Mouse (Mus musculus) heart, embryonic 10.5 days (tissue): ENCODE data around the gene Srms. TPM values are rescaled to one million over a fixed set of nuclear protein-coding genes. Genes with fewer than 3 reads are reported as not detected.

ENCODE experiments used
- DNase-seq: peaks from one replicate; pipeline ENCODE4 v3.0.0-alpha.2; 2017; ENCODE audit warnings: low spot score
- H3K27ac ChIP-seq: fragments of 300-500 bp; sonication (generic); 2 replicates; pipeline ENCODE4 v1.5.1; 2016; ENCODE audit warnings: mild to moderate bottlenecking
- H3K27me3 ChIP-seq: fragments of 300-500 bp; sonication (generic); 2 replicates; pipeline ENCODE4 v1.6.1; 2016; ENCODE audit warnings: mild to moderate bottlenecking; ENCODE audit not compliant: poor library complexity, insufficient read depth, severe bottlenecking
- H3K36me3 ChIP-seq: fragments of 300-500 bp; sonication (generic); 2 replicates; pipeline ENCODE4 v1.6.1; 2016; ENCODE audit warnings: mild to moderate bottlenecking, moderate library complexity
- H3K4me1 ChIP-seq: fragments of 300-500 bp; sonication (generic); 2 replicates; pipeline ENCODE4 v1.6.1; 2016; ENCODE audit warnings: mild to moderate bottlenecking
- H3K4me3 ChIP-seq: fragments of 300-500 bp; sonication (generic); 2 replicates; pipeline ENCODE4 v1.5.1; 2016; ENCODE audit warnings: mild to moderate bottlenecking, moderate library complexity
- H3K9me3 ChIP-seq: fragments of 300-500 bp; sonication (generic); 2 replicates; pipeline ENCODE4 v1.6.1; 2016; ENCODE audit warnings: mild to moderate bottlenecking, moderate library complexity
- WGBS: fragments of 180-500 bp; shearing (Covaris S2); methylation state at CpG from one replicate; pipeline ENCODE4 v1.1.7; 2016; 5-methylcytosine and 5-hydroxymethylcytosine counted together
- polyA plus RNA-seq: library from polyadenylated mRNA; unstranded; fragments of >200 nt; fragmentation: Nextera tagmentation; extraction: Ambion mirVana; gene quantifications from 2 replicates; pipeline ENCODE4 v1.2.1, GENCODE M21; 2016

The Srms gene
- polyA plus RNA-seq, 1 experiment from 2014 or later = 0.79 TPM

DNA sequence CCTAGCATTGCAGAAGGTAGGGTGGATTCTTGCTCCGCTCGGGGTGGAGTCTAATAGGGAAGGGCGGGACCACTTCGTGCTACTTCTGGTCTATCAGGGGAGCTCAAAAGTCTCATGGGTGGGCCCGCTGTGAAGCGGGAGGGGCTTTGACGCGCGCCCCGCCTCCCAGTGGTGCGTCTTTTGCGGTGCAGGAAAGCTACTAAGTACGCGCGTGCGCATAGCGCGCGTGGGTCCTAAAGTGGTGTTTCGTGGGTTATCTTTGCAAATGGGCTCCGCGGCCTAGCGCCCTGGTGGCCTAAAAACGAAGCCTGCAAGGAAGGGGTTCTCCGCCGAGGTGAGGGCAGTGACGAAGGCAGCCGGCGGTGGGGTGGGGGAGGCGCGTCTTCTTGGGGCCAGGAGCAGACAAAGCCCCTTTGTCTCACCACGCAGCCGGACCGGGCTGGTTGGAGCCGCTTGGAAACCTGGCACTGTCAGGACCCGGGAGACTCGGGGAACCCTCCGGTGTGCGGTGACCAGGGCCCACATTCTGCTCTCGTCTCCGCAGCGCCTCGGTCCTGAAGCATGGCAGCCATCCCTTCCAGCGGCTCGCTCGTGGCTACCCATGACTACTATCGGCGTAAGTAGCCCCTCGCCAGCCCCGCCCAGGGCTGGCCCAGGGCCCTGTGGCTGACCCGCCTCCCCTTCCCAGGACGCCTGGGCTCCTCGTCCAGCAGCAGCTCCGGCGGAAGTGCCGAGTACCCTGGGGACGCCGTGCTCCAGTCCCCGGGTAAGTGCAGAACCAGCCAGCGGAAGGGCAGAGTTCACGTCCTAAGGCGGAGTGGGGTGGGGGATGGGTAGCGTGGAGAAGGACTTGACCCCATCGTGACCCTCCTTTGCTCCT, 25.6 kb downstream of the Srms start, which contains the start of gene Ppdpf:
Gene Ppdpf, plus strand, starts transcription at position 127 of the 880 bp plus-strand sequence.
- peak within 1 kb of the TSS; percentile 81 for H3K4me3 ChIP-seq
- DNase-seq = peak; percentile 96
- under 1% methylated on average over 64 of the region's 64 CpGs for WGBS
- peaks cover 12% of the 10 kb centered on the region for H3K4me1 ChIP-seq
- 0 out of 2 replicates have a peak, but pooled peaks cover 4% of the 10 kb centered on the region for H3K27me3 ChIP-seq
- H3K36me3 ChIP-seq = peaks cover 10% of the 10 kb centered on the region
- H3K27ac ChIP-seq = peak within 1 kb of the TSS; percentile 98
- H3K9me3 ChIP-seq = no peaks in the 10 kb centered on the region

DNA sequence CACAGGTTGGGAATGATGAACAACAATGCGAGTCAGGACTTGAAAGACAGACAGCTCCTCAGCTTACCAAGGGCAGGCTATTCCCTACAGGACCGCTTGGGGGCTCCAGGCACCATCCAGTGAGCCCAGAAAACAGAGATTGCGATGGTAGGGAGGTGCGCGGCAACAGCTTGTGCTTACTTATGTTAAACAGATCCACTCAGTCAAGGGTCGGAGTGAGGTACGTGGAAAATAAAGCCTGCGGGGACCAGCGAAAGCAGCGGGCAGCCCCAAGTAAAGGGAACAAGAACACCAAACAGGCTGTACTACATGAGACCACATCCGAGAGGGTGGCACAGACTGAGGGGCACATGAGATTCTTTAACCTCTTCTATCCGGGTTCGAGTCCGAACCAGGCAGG, 26.4 kb downstream of the Srms start:
- Histone ChIP-seq H3K27ac (peak overlapping the region; percentile 98), H3K9me3 (no peaks in the 10 kb centered on the region), H3K36me3 (peaks cover 10% of the 10 kb centered on the region), H3K4me1 (peaks cover 12% of the 10 kb centered on the region), H3K4me3 (peak overlapping the region; percentile 81), H3K27me3 (0 out of 2 replicates have a peak, but pooled peaks cover 4% of the 10 kb centered on the region)
- WGBS = under 1% methylated on average over 14 of the region's 14 CpGs
- DNase-seq = peak; percentile 96

DNA sequence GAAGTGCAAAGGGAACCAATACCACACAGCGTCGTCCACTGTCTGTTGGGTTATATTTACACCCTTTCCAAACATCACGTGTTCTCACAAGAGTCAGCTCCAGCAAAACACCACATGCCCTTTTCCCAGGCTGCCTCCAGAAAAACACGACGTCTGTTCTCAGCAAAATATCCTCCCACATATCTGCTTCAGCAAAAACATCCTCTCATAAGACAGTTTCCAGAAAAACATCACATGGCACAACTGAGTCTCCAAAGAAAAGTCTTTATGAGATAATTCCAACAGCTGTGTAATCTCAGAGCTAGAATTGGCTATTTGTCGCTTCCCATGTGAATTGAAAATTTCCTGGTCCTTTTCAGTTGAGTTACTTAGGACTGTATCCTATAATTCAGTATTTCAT, 32.1 kb downstream of the Srms start:
- Histone ChIP-seq H3K9me3 (no peaks in the 10 kb centered on the region), H3K4me1 (no peaks in the 10 kb centered on the region), H3K27ac (no peak overlapping the region), H3K4me3 (no peak overlapping the region), H3K36me3 (no peaks in the 10 kb centered on the region), H3K27me3 (0 out of 2 replicates have a peak, but pooled peaks cover 4% of the 10 kb centered on the region)
- WGBS = 67% methylated on average over 6 of the region's 6 CpGs
- no peak for DNase-seq

DNA sequence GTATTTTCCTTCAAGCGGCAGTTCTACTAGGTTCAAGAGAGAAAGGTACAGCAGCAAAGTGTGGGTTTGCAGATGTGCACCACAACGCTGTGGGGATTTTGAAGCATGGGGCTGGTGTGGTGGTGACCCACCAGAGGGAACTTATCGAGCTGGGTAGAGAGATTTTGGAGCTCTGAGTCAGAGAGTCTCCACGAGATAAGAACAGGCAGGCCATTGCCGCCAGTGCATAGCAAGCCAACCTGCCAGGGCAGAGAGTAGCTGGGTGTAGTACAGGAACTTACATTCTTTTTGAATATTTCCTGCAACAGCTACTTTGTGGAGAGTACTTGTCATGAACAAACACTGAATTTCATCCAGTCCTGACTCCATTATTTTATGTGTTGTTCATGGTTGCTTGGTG, 34.5 kb downstream of the Srms start:
- no peaks in the 10 kb centered on the region for H3K27me3 ChIP-seq
- no peak for DNase-seq
- H3K36me3 ChIP-seq = no peaks in the 10 kb centered on the region
- WGBS = 59% methylated on average over 5 of the region's 5 CpGs
- no peak overlapping the region for H3K27ac ChIP-seq
- no peak overlapping the region for H3K4me3 ChIP-seq
- H3K4me1 ChIP-seq = no peaks in the 10 kb centered on the region
- H3K9me3 ChIP-seq = no peaks in the 10 kb centered on the region

DNA sequence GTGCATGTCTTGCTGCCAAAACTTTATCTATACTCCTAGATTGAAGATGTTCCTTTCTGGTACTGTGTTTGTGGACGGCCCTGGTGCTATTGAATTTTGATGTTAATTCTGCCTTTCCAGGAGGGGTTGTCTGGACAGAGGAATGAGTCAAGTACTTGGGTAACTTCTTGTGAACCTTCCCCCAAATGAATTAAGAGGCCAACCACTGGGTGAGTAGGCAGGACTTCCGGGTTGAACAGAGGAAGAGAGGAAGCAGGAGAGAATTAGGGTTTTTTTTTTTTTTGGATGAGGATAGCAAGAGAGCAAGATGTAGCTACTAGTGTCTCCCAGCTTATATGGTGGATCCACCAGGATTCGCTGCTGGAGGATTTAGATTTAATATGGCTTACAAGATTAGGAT, 35.0 kb downstream of the Srms start:
- no peaks in the 10 kb centered on the region for H3K9me3 ChIP-seq
- WGBS = 74% methylated on average over 3 of the region's 3 CpGs
- no peak overlapping the region for H3K27ac ChIP-seq
- no peak for DNase-seq
- H3K27me3 ChIP-seq = no peaks in the 10 kb centered on the region
- no peaks in the 10 kb centered on the region for H3K36me3 ChIP-seq
- H3K4me3 ChIP-seq = no peak overlapping the region
- no peaks in the 10 kb centered on the region for H3K4me1 ChIP-seq

DNA sequence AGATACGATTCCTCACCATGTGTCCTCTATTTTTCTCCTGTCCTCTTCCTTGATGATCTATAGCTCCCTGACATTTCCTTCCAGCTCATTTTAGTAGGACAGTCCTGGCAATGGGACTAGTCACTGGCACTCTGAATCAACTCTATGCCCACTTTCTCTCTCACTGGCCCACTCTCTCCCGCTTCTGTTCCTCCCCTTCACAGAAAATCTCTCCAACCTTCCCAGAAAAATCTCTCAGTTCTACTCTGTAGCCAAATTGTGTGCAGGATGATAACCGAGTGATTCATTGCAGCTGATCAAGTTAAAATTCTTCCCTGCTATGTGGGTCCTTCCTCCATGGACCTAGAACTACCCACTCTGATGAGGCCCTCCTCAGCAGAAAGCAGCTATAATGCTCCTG, 38.3 kb downstream of the Srms start:
- H3K27me3 ChIP-seq = no peaks in the 10 kb centered on the region
- 77% methylated on average over 3 of the region's 3 CpGs for WGBS
- no peak for DNase-seq
- no peak overlapping the region for H3K27ac ChIP-seq
- H3K36me3 ChIP-seq = no peaks in the 10 kb centered on the region
- H3K9me3 ChIP-seq = no peaks in the 10 kb centered on the region
- no peak overlapping the region for H3K4me3 ChIP-seq
- no peaks in the 10 kb centered on the region for H3K4me1 ChIP-seq

DNA sequence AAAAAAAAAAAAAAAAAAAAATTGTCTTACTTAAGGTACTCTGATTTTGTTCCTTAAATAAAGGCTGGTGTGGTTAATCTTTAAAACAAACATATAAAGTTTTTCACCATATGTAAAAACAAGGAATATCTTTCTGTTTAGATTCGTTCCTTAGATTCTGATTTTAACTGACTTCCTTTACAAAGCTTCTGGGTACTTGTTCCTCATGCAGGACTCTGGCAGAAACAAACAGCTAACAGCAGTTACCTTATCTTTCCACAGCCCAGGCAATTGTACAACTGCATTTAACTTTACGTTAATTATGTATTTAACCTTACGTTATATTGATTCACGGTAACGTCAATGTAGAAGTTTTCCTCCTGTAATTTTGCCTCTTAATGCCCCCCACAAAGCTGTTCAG, 46.5 kb downstream of the Srms start:
- 84% methylated on average over 5 of the region's 5 CpGs for whole genome bisulfite sequencing
- peaks cover 6% of the 10 kb centered on the region for H3K27me3 ChIP-seq

DNA sequence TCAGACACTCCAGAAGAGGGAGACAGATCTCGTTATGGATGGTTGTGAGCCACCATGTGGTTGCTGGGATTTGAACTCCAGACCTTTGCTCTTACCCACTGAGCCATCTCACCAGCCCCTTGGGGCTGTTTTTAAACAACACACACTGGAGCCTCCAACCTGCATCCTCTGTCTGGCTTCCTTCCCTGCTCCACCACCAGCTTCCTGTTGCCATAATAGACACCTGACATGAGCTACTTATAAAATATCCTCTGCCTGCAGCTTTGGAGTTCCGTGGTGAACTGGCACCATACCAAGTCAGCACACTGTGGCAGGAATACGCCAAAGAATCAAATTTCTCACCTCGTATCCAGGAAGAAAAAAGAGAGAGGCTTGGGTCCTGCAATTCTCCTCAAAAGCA, 52.2 kb downstream of the Srms start:
- Histone ChIP-seq H3K9me3 (no peaks in the 10 kb centered on the region), H3K4me3 (no peak overlapping the region), H3K4me1 (peaks cover 28% of the 10 kb centered on the region), H3K27ac (no peak overlapping the region), H3K27me3 (peaks cover 34% of the 10 kb centered on the region), H3K36me3 (no peaks in the 10 kb centered on the region)
- WGBS = 79% methylated on average over 4 of the region's 4 CpGs
- DNase-seq = no peak

More for the DNA sequence above, 46.5 kb downstream of the Srms start:
- DNase-seq = no peak
- no peak overlapping the region for H3K4me3 ChIP-seq
- H3K4me1 ChIP-seq = no peaks in the 10 kb centered on the region
- no peaks in the 10 kb centered on the region for H3K9me3 ChIP-seq
- H3K36me3 ChIP-seq = no peaks in the 10 kb centered on the region
- no peak overlapping the region for H3K27ac ChIP-seq

DNA sequence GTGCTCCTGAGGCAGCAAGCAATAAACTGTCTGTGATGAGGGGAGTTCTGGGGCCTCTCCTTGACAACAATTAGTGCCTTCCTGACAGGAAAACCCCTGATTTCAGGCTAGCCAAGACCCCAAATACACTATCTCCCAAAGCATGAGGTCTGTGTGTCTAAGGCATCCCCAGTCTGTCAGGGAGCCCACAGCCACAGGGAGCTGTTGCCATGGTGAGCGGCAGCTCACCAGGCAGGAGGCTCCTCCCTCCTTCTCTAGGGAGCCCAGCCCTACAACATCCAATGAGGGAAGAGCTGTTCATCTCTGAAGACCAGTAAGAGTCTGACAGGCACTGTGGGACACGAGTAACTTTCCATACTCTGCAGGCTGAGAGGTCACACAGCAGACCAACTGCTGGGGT, 53.2 kb downstream of the Srms start:
- Histone ChIP-seq H3K4me1 (peaks cover 39% of the 10 kb centered on the region), H3K27ac (0 out of 2 replicates have a peak overlapping the region, but pooled peaks have one; percentile 6), H3K4me3 (no peak overlapping the region), H3K9me3 (no peaks in the 10 kb centered on the region), H3K27me3 (peaks cover 40% of the 10 kb centered on the region), H3K36me3 (no peaks in the 10 kb centered on the region)
- WGBS = 0% methylated on average over 2 of the region's 2 CpGs
- no peak for DNase-seq

DNA sequence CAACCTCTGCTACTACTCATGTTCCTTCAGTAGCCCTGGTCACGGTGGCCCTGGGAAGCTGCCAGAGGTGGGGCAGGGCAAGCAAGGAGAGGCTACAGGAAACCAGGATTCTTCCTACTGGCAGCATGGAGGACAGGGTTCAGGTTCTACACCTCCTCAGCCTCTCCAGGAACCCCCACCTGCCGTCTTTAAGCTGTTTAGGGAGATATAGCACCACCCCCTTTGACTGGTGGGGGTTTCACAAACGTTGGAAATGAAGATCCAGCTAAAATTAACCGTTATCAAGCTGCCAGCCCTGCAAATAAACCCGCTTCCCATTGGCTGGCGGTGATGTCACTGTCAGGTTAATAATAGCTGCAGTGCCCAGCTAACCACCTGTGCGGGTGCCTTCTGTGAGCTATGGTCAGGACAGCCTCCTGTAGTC, 53.9 kb downstream of the Srms start:
- H3K27ac ChIP-seq = peak overlapping the region; percentile 6; the same call in 1 of the 2 replicates
- no peaks in the 10 kb centered on the region for H3K9me3 ChIP-seq
- H3K4me1 ChIP-seq = peaks cover 45% of the 10 kb centered on the region
- H3K36me3 ChIP-seq = no peaks in the 10 kb centered on the region
- no peak overlapping the region; the same call in 1 of the 2 replicates for H3K4me3 ChIP-seq
- peaks cover 47% of the 10 kb centered on the region for H3K27me3 ChIP-seq
- WGBS = 44% methylated on average over 7 of the region's 7 CpGs
- DNase-seq = no peak

DNA sequence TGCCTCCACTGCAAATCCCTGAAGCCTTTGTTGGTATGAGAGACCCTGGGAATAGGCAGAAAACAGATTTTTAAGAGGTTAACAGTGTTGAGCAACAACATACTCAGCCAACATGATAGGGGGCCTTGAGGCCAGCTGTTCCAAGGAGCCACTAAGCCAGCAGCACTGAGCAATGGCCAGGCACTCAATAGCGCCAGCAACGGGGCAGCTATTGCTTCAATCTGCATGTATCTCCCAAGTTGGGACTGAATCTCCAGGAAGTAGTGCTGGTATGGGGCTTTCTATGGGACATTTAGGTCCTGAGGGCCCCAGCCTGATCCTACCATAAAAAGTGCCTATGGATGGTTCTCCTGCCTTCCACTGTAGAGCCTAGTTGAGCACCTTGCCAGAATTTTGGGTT, 54.5 kb downstream of the Srms start:
- peaks cover 45% of the 10 kb centered on the region for H3K4me1 ChIP-seq
- peaks cover 51% of the 10 kb centered on the region for H3K27me3 ChIP-seq
- H3K9me3 ChIP-seq = no peaks in the 10 kb centered on the region
- H3K4me3 ChIP-seq = no peak overlapping the region
- no peak overlapping the region for H3K27ac ChIP-seq
- 80% methylated on average over 2 of the region's 2 CpGs for WGBS
- H3K36me3 ChIP-seq = no peaks in the 10 kb centered on the region
- no peak for DNase-seq

DNA sequence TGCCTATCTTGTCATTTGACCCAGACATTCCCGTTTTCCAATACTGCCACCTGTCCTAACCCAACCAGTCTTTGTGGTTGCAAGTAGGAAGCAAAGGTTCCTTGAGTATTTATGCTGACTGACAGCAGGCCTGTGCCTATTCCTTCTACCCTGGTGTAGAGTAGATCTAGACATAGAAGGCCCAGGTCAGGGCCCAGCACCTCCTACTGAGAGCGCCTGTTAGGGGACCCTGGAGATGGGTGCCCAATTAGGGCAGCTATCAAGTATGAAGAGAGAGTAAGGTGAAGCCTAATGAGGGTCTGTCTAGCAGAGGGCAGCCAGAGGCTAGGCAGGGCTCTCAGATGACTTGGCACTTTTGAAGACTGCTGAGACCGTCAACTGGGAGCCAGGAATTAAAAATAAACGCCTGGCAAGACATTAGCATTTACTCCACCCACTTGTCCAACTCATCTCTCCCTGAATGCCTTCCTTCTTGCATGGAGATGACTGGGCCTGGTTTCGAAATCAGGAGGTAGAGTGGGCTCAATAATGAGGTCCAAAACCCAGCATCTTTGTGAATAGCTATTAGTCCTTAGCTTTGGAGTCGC, 55.2 kb downstream of the Srms start:
- H3K4me1 ChIP-seq = peaks cover 45% of the 10 kb centered on the region

DNA sequence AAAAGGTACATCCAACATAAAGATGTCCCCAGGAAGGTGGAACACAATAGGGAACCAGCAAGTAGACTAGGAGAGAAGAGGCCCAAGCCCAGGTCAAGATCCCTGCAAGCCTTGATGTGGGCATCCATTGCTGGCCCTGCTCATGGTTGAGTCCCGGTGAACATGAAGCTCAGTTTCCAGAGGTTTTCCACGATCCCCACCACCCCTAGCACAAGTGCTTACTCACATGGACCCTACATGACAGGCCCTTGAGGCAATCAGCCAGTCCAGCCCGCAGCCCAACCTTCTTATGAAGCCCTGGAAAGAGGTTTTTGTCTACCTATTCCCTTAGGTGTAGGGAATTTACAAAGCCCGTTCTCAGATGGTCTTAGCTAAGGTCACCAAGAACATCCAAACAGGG, 55.8 kb downstream of the Srms start:
- WGBS = 66% methylated on average over 4 of the region's 4 CpGs
- H3K9me3 ChIP-seq = no peaks in the 10 kb centered on the region
- no peak for DNase-seq
- H3K27me3 ChIP-seq = peaks cover 61% of the 10 kb centered on the region
- H3K4me3 ChIP-seq = peak overlapping the region; percentile 61
- 0 out of 2 replicates have a peak, but pooled peaks cover 7% of the 10 kb centered on the region for H3K36me3 ChIP-seq
- peaks cover 45% of the 10 kb centered on the region for H3K4me1 ChIP-seq
- no peak overlapping the region for H3K27ac ChIP-seq

More for the DNA sequence above, 55.2 kb downstream of the Srms start:
- H3K4me3 ChIP-seq = no peak overlapping the region
- DNase-seq = no peak
- peaks cover 55% of the 10 kb centered on the region for H3K27me3 ChIP-seq
- 74% methylated on average over 6 of the region's 6 CpGs for WGBS
- H3K9me3 ChIP-seq = no peaks in the 10 kb centered on the region
- 0 out of 2 replicates have a peak, but pooled peaks cover 2% of the 10 kb centered on the region for H3K36me3 ChIP-seq
- no peak overlapping the region for H3K27ac ChIP-seq
